Mouse (Mus musculus) forebrain, embryonic 11.5 days (tissue): ENCODE data around the gene Amer2. TPM values are rescaled to one million over a fixed set of nuclear protein-coding genes. Genes with fewer than 3 reads are reported as not detected.

Experiments used
- ATAC-seq: fragments of 200-750 bp; cut with Nextera tagmentation; replicated peaks from 2 replicates; pipeline ENCODE4 v1.8.0; 2017; ENCODE audit warnings: moderate TSS enrichment; ENCODE audit not compliant: low FRiP score
- DNase-seq: peaks from one replicate; pipeline ENCODE4 v3.0.0-alpha.2; 2017; ENCODE audit warnings: low spot score
- H3K27ac ChIP-seq: fragments of 300-500 bp; sonication (generic); 2 replicates; pipeline ENCODE4 v1.5.1; 2014; ENCODE audit warnings: low read depth, low read length
- H3K27me3 ChIP-seq: fragments of 300-500 bp; sonication (generic); 2 replicates; pipeline ENCODE4 v1.6.1; 2014; ENCODE audit warnings: mild to moderate bottlenecking, low read length, mixed read lengths; ENCODE audit not compliant: control insufficient read depth, insufficient read depth
- H3K36me3 ChIP-seq: fragments of 300-500 bp; sonication (generic); 2 replicates; pipeline ENCODE4 v1.6.1; 2014; ENCODE audit warnings: mild to moderate bottlenecking, low read length, moderate library complexity, mixed read lengths; ENCODE audit not compliant: control insufficient read depth, insufficient read depth
- H3K4me1 ChIP-seq: fragments of 300-500 bp; sonication (generic); replicated peaks from 2 replicates; pipeline ENCODE4 v1.6.1; 2014; ENCODE audit warnings: low read length, mixed read lengths; ENCODE audit not compliant: control insufficient read depth, insufficient read depth
- H3K4me2 ChIP-seq: fragments of 300-500 bp; sonication (generic); 2 replicates; pipeline ENCODE4 v1.6.1; 2014; ENCODE audit warnings: low read depth, mild to moderate bottlenecking, low read length, moderate library complexity, mixed read lengths; ENCODE audit not compliant: severe bottlenecking
- H3K4me3 ChIP-seq: fragments of 300-500 bp; sonication (generic); 2 replicates; pipeline ENCODE4 v1.5.1; 2014; ENCODE audit warnings: low read depth, low read length
- H3K9ac ChIP-seq: fragments of 300-500 bp; sonication (generic); 2 replicates; pipeline ENCODE4 v1.6.1; 2014; ENCODE audit warnings: low read length
- H3K9me3 ChIP-seq: fragments of 300-500 bp; sonication (generic); 2 replicates; pipeline ENCODE4 v1.6.1; 2016; ENCODE audit warnings: low read length, mixed read lengths; ENCODE audit not compliant: control insufficient read depth
- WGBS: fragments of 180-500 bp; shearing (Covaris S2); extraction: QIAGEN DNeasy Blood & Tissue Kit; methylation state at CpG from one replicate; pipeline ENCODE4 v1.1.7; 2014; 5-methylcytosine and 5-hydroxymethylcytosine counted together
- polyA plus RNA-seq: library from polyadenylated mRNA; unstranded; fragments of >200 nt; fragmentation: Nextera tagmentation; extraction: Ambion mirVana; gene quantifications from 2 replicates; pipeline ENCODE4 v1.2.1, GENCODE M21; 2014

Gene Amer2
- polyA plus RNA-seq, 1 experiment from 2014 or later = 20.5 TPM

DNA sequence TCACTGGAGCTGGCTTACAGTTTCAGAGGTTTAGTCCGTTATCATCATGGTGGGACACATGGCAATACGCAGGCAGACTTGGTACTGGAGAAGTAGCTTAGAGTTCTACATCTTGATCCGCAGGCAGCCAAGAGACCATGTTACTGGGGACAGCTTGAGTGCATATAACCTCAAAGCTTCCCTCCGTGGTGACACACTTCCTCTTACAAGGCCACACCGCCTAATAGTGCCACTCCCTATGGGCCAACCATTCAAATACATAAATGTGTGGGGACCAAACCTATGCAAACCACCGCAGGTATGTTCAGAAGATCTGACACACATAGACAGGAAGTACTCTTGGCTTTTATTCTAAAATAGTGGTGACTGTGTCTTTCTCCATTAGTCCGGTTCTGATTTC, 52.5 kb downstream of the Amer2 start:
- Histone ChIP-seq H3K27ac (no peak overlapping the region), H3K4me1 (peaks cover 6% of the 10 kb centered on the region), H3K4me2 (no peak overlapping the region), H3K9me3 (no peaks in the 10 kb centered on the region), H3K27me3 (no peaks in the 10 kb centered on the region), H3K9ac (no peak overlapping the region), H3K36me3 (no peaks in the 10 kb centered on the region), H3K4me3 (no peak overlapping the region)
- ATAC-seq (no peak), DNase-seq (no peak)
- WGBS = 90% methylated on average over 7 of the region's 7 CpGs

DNA sequence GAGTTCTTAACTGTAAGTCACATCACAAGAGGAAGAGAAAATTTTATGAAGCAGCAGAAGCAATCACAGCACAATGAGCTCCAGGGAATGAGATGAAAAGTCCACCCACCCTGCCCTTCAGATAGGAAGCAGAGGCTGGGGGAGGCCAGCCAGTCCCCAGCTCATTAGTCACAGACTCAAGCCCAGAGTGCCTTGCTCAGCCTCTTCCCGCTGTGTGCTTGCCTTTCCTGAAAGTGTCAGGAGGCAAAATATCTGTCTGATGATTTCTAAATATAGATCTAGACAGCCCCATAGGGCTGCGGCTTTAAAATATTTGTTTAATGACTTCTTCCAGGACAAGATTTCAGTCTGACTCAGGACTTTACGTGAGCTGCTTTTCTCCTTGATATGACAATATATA, 54.8 kb downstream of the Amer2 start:
- DNase-seq (no peak), ATAC-seq (no peak)
- Histone ChIP-seq H3K4me1 (peaks cover 7% of the 10 kb centered on the region), H3K4me3 (no peak overlapping the region), H3K4me2 (no peak overlapping the region), H3K27me3 (no peaks in the 10 kb centered on the region), H3K36me3 (no peaks in the 10 kb centered on the region), H3K9me3 (no peaks in the 10 kb centered on the region), H3K9ac (no peak overlapping the region), H3K27ac (no peak overlapping the region)
- WGBS = 75% methylated on average over 3 of the region's 3 CpGs

DNA sequence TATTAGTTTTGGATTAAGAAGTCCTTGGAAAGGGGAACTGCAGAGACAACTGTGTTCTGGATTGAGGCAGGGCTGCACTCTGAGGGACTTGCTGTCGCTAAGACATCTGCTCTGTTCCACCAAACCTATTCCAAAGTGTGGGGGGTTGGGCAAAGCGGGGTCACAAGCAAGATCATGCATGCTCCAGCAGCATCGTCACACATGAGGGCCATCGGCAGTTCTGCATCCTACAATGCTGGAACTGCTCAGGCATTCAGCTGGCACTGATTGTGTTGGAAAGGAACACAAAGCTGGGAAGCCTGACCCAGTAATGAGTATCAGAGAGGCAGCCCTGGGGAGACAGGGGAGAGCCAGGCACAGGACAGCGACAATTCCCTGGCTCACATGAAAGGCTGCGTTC, 56.5 kb downstream of the Amer2 start:
- ATAC-seq = peak; percentile 70
- Histone ChIP-seq H3K4me3 (no peak overlapping the region), H3K9me3 (no peaks in the 10 kb centered on the region), H3K4me1 (peaks cover 7% of the 10 kb centered on the region), H3K4me2 (no peak overlapping the region), H3K27me3 (no peaks in the 10 kb centered on the region), H3K9ac (no peak overlapping the region; the same call in 1 of the 2 replicates), H3K36me3 (no peaks in the 10 kb centered on the region), H3K27ac (no peak overlapping the region)
- DNase-seq = peak; percentile 62
- WGBS = 10% methylated on average over 6 of the region's 6 CpGs

DNA sequence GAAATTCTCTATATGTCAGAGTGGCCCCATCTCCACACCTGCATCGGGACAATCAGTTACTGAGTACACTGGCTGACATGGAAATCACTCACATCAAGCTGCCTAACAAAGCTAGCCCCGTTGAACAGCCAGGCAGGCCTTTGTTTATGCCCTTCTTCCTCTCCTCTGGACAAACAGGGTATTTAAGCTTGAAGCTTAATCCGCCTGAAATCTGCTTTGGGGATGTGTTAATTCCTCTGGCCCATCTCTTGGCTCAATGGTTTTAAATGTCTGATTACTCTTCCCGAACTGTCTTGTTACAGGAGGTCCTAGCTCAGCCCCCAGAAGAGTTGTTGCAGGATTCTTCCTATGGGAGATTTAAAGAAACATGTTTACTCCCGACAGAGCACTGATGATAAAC, 58.5 kb downstream of the Amer2 start:
- Histone ChIP-seq H3K4me3 (no peak overlapping the region), H3K9ac (no peak overlapping the region), H3K27ac (no peak overlapping the region), H3K4me2 (no peak overlapping the region), H3K27me3 (no peaks in the 10 kb centered on the region), H3K9me3 (no peaks in the 10 kb centered on the region), H3K36me3 (no peaks in the 10 kb centered on the region), H3K4me1 (peaks cover 7% of the 10 kb centered on the region)
- no peak for ATAC-seq
- WGBS = 12% methylated on average over 5 of the region's 5 CpGs
- DNase-seq = no peak

DNA sequence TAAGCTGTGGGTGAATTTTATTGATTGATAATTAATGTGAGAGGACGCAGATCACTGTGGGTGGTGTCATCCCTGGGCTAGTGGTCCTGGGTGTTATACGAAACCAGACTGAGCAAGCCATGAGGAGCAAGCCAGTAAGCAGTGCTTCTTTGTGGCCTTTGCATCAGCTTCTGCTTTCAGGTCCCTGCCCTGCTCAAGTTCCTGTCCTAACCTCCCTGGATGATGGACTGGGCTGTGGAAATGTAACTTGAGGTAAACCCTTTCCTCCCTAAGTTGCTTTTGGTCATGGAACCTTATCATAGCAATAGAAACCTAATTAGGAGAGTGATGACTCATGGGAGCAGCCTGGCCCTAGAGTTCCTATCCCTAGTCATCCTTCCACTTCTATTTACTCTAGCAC, 59.1 kb downstream of the Amer2 start:
- 75% methylated on average over 2 of the region's 2 CpGs for WGBS
- ATAC-seq = no peak
- DNase-seq = no peak
- Histone ChIP-seq H3K27ac (no peak overlapping the region), H3K4me2 (no peak overlapping the region), H3K9ac (no peak overlapping the region), H3K4me1 (peaks cover 7% of the 10 kb centered on the region), H3K36me3 (no peaks in the 10 kb centered on the region), H3K9me3 (no peaks in the 10 kb centered on the region), H3K27me3 (no peaks in the 10 kb centered on the region), H3K4me3 (no peak overlapping the region)

DNA sequence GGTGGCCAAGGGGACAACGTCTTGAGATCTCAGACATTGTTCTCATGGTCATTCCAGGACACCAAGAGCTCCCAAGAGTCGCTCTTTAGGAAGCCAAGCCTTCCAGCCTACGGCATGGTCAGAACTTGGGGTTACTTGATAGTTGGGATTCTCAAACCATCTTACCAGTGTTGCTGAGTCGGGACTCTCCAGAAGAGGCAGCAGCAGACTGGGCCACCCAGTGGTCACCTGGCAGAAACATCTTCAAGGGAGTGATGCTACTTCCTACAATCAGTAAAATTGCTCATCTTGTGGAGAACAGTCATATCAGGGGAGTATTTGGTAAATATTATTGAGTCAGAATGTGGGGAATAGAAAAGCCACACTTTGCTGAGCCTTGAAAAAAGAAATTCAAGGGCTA, 62.5 kb downstream of the Amer2 start:
- H3K4me1 ChIP-seq = peaks cover 1% of the 10 kb centered on the region; the same call in 1 of the 2 replicates
- no peak for DNase-seq
- ATAC-seq = no peak
- no peak overlapping the region for H3K4me2 ChIP-seq
- H3K27ac ChIP-seq = no peak overlapping the region
- 82% methylated on average over 4 of the region's 4 CpGs for WGBS
- no peaks in the 10 kb centered on the region for H3K27me3 ChIP-seq
- H3K36me3 ChIP-seq = no peaks in the 10 kb centered on the region
- H3K4me3 ChIP-seq = no peak overlapping the region
- no peaks in the 10 kb centered on the region for H3K9me3 ChIP-seq
- no peak overlapping the region for H3K9ac ChIP-seq

DNA sequence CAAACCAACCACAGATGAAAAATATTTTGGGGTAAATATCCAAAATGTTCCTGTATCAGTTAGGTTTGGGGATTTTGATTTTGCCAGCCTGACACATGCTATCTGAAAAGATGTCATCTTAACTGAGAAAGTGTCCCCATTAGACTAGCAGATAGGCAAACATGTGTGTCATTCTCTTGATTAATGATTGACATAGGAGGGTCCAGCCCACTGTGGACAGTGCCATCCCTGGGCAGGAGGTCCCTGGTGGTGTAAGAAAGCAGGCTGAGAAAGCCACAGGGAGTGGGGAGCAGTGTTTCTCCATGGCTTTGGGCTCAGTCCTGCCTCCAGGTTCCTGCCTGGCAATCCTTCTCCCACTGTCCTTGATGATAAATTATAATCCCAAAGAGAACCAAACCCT, 63.3 kb downstream of the Amer2 start:
- no peak for DNase-seq

More for the DNA sequence above, 63.3 kb downstream of the Amer2 start:
- ATAC-seq = no peak
- H3K4me2 ChIP-seq = no peak overlapping the region
- no peaks in the 10 kb centered on the region for H3K36me3 ChIP-seq
- peaks cover 1% of the 10 kb centered on the region; the same call in 1 of the 2 replicates for H3K4me1 ChIP-seq
- no peaks in the 10 kb centered on the region for H3K27me3 ChIP-seq
- no peak overlapping the region for H3K4me3 ChIP-seq
- H3K27ac ChIP-seq = no peak overlapping the region
- H3K9ac ChIP-seq = no peak overlapping the region
- no peaks in the 10 kb centered on the region for H3K9me3 ChIP-seq

Other genes starting within 250 kb of the Amer2 start
- gene Atp8a2, start 176.1 kb upstream of the Amer2 start, polyA plus RNA-seq = 4.9 and 6.8 TPM in 2 replicates
- not detected in 2 replicates for gene Nupl1, start 121.8 kb upstream of the Amer2 start, polyA plus RNA-seq
- gene Gm49336, start 121.8 kb upstream of the Amer2 start, polyA plus RNA-seq = 76.2 and 84.0 TPM in 2 replicates
- 44.3 and 45.0 TPM in 2 replicates for gene Mtmr6, start 108.0 kb upstream of the Amer2 start, polyA plus RNA-seq